Mouse (Mus musculus) hindbrain, postnatal 0 days (tissue): ENCODE results near the gene Lck. TPM values are rescaled to one million over a fixed set of nuclear protein-coding genes. Genes with fewer than 3 reads are reported as not detected.
"Not testable (repeated sequence)": the region's sequence is repeated elsewhere in the genome, so short reads cannot be mapped to it uniquely, and the experiment has no call there.

Experiments used
- ATAC-seq: fragments of 200-750 bp; cut with Nextera tagmentation; 2 replicates; pipeline ENCODE4 v1.8.0; 2017; ENCODE audit warnings: mild to moderate bottlenecking, moderate TSS enrichment, moderate library complexity
- DNase-seq: peaks from one replicate; pipeline ENCODE4 v3.0.0-alpha.2; 2015; ENCODE audit warnings: low spot score
- H3K27ac ChIP-seq: fragments of 300-500 bp; sonication (generic); 2 replicates; pipeline ENCODE4 v1.5.1; 2014; ENCODE audit warnings: mild to moderate bottlenecking
- H3K27me3 ChIP-seq: fragments of 300-500 bp; sonication (generic); 2 replicates; pipeline ENCODE4 v1.6.1; 2014; ENCODE audit warnings: low read length, mixed read lengths; ENCODE audit not compliant: insufficient read depth
- H3K36me3 ChIP-seq: fragments of 300-500 bp; sonication (generic); 2 replicates; pipeline ENCODE4 v1.6.1; 2014; ENCODE audit warnings: low read length, mixed read lengths; ENCODE audit not compliant: insufficient read depth
- H3K4me1 ChIP-seq: fragments of 300-500 bp; sonication (generic); 2 replicates; pipeline ENCODE4 v1.6.1; 2014; ENCODE audit warnings: antibody characterized with exemption, low read length, mixed read lengths; ENCODE audit not compliant: insufficient read depth
- H3K4me2 ChIP-seq: fragments of 300-500 bp; sonication (generic); 2 replicates; pipeline ENCODE4 v1.6.1; 2014; ENCODE audit warnings: low read depth, mild to moderate bottlenecking, low read length, moderate library complexity, mixed read lengths
- H3K4me3 ChIP-seq: fragments of 300-500 bp; sonication (generic); 2 replicates; pipeline ENCODE4 v1.5.1; 2014; ENCODE audit warnings: low read length
- H3K9ac ChIP-seq: fragments of 300-500 bp; sonication (generic); replicated peaks from 2 replicates; pipeline ENCODE4 v1.6.1; 2014; ENCODE audit warnings: mild to moderate bottlenecking, low read length, moderate library complexity, mixed read lengths
- H3K9me3 ChIP-seq: fragments of 300-500 bp; sonication (generic); 2 replicates; pipeline ENCODE4 v1.6.1; 2016; ENCODE audit warnings: low read length, mixed read lengths
- CTCF ChIP-seq: IDR thresholded peaks from 2 replicates; pipeline ENCODE4 v1.5.1; 2016; ENCODE audit warnings: antibody characterized with exemption, control low read depth, low read depth
- WGBS: fragments of 180-500 bp; shearing (Covaris S2); extraction: QIAGEN DNeasy Blood & Tissue Kit; methylation state at CpG from one replicate; pipeline ENCODE4 v1.1.7; 2014; 5-methylcytosine and 5-hydroxymethylcytosine counted together
- polyA plus RNA-seq: library from polyadenylated mRNA; unstranded; fragments of >200 nt; fragmentation: Nextera tagmentation; extraction: Ambion mirVana; gene quantifications from 2 replicates; pipeline ENCODE4 v1.2.1, GENCODE M21; 2015
- total RNA-seq: library from RNA; depleted of rRNA; stranded (reverse); fragments of >200 nt; gene quantifications from 2 replicates; pipeline ENCODE4 v1.2.3, GENCODE M21; 2014

Gene Lck
- total and polyA plus RNA-seq, 2 experiments from 2014 or later, result 12.2 to 12.5 TPM

- Histone ChIP-seq H3K4me2 (no peak overlapping the region), H3K27ac (no peak overlapping the region), H3K27me3 (no peaks in the 10 kb centered on the region), H3K4me1 (peaks cover 4% of the 10 kb centered on the region; the same call in 1 of the 2 replicates), H3K4me3 (no peak overlapping the region), H3K36me3 (no peaks in the 10 kb centered on the region), H3K9me3 (no peaks in the 10 kb centered on the region), H3K9ac (no peak overlapping the region)
- WGBS, result 68% methylated on average over 4 of the region's 4 CpGs
- DNase-seq (no peak), ATAC-seq (no peak)
- TF ChIP-seq CTCF, result no peak
Observed at GRCm38 (mm10) chr4:129544106-129544505, 29.3 kb downstream of the Lck start.

- Histone ChIP-seq H3K9me3 (no peaks in the 10 kb centered on the region), H3K4me3 (peak within 1 kb of the TSS; percentile 81), H3K27ac (peak within 1 kb of the TSS; percentile 77), H3K36me3 (no peaks in the 10 kb centered on the region), H3K27me3 (no peaks in the 10 kb centered on the region), H3K4me2 (peak within 1 kb of the TSS; percentile 80), H3K9ac (peak within 1 kb of the TSS; percentile 68), H3K4me1 (peaks cover 4% of the 10 kb centered on the region; the same call in 1 of the 2 replicates)
- ATAC-seq, result peak; percentile 99
- WGBS, result under 1% methylated on average over 35 of the region's 46 CpGs
- DNase-seq, result peak; percentile 98
- peak; percentile 43 for TF ChIP-seq CTCF
Observed at GRCm38 (mm10) chr4:129542592-129543141, 30.8 kb downstream of the Lck start, which contains the start of gene Hdac1. Gene Hdac1, minus strand, starts transcription at chr4:129542713.

GRCm38 (mm10) chr4:129541868-129542591 lies 31.4 kb downstream of the Lck start:
- H3K9ac ChIP-seq, result peak overlapping the region; percentile 68
- WGBS, result under 1% methylated on average over 30 of the region's 30 CpGs
- H3K4me1 ChIP-seq, result peaks cover 4% of the 10 kb centered on the region; the same call in 1 of the 2 replicates
- H3K27ac ChIP-seq, result peak overlapping the region; percentile 77
- no peaks in the 10 kb centered on the region for H3K27me3 ChIP-seq
- H3K36me3 ChIP-seq, result no peaks in the 10 kb centered on the region
- peak overlapping the region; percentile 81 for H3K4me3 ChIP-seq
- DNase-seq (peak; percentile 27), ATAC-seq (no peak; the same call in 1 of the 2 replicates)
- H3K9me3 ChIP-seq, result no peaks in the 10 kb centered on the region
- H3K4me2 ChIP-seq, result peak overlapping the region; percentile 80
- peak; percentile 28; the same call in 1 of the 2 replicates for TF ChIP-seq CTCF

- WGBS, result 81% methylated on average over 6 of the region's 6 CpGs
- TF ChIP-seq CTCF, result peak; percentile 55
- peaks cover 4% of the 10 kb centered on the region; the same call in 1 of the 2 replicates for H3K4me1 ChIP-seq
- H3K36me3 ChIP-seq, result no peaks in the 10 kb centered on the region
- H3K4me3 ChIP-seq, result no peak overlapping the region
- no peaks in the 10 kb centered on the region for H3K27me3 ChIP-seq
- no peaks in the 10 kb centered on the region for H3K9me3 ChIP-seq
- DNase-seq (peak; percentile 9), ATAC-seq (no peak)
- no peak overlapping the region for H3K27ac ChIP-seq
- H3K4me2 ChIP-seq, result no peak overlapping the region
- H3K9ac ChIP-seq, result no peak overlapping the region
Observed at GRCm38 (mm10) chr4:129540012-129540411, 33.4 kb downstream of the Lck start.

- H3K4me2 ChIP-seq, H3K27ac ChIP-seq, DNase-seq, H3K27me3 ChIP-seq, H3K4me3 ChIP-seq, H3K9ac ChIP-seq, H3K9me3 ChIP-seq, H3K4me1 ChIP-seq, ATAC-seq: not testable (repeated sequence)
- WGBS, result 98% methylated on average over 5 of the region's 6 CpGs
- H3K36me3 ChIP-seq, result peaks cover 28% of the 10 kb centered on the region
Observed at GRCm38 (mm10) chr4:129528901-129529300, 44.5 kb downstream of the Lck start.

- H3K9ac ChIP-seq, result no peak overlapping the region
- no peak overlapping the region for H3K4me3 ChIP-seq
- no peak for TF ChIP-seq CTCF
- H3K27me3 ChIP-seq, result no peaks in the 10 kb centered on the region
- ATAC-seq (no peak), DNase-seq (no peak)
- H3K27ac ChIP-seq, result no peak overlapping the region
- peaks cover 45% of the 10 kb centered on the region for H3K36me3 ChIP-seq
- H3K4me1 ChIP-seq, result no peaks in the 10 kb centered on the region
- H3K9me3 ChIP-seq, result no peaks in the 10 kb centered on the region
- 92% methylated on average over 3 of the region's 3 CpGs for WGBS
- H3K4me2 ChIP-seq, result no peak overlapping the region
Observed at GRCm38 (mm10) chr4:129525889-129526288, 47.6 kb downstream of the Lck start.

- Histone ChIP-seq H3K27ac (no peak overlapping the region), H3K9ac (no peak overlapping the region), H3K4me1 (no peaks in the 10 kb centered on the region), H3K9me3 (no peaks in the 10 kb centered on the region), H3K4me3 (no peak overlapping the region), H3K27me3 (no peaks in the 10 kb centered on the region), H3K4me2 (no peak overlapping the region), H3K36me3 (peaks cover 47% of the 10 kb centered on the region)
- 86% methylated on average over 5 of the region's 5 CpGs for WGBS
- DNase-seq, result no peak
- TF ChIP-seq CTCF, result no peak
- ATAC-seq, result no peak
Observed at GRCm38 (mm10) chr4:129525338-129525737, 48.1 kb downstream of the Lck start.
